Comparison of ENCODE assay signal across 12 mouse cellular contexts in genomic region chr3:59260745-59261144, GRCm38 (mm10). TPM values are rescaled to one million over a fixed set of nuclear protein-coding genes. Genes with fewer than 3 reads are reported as not detected.
A peak's percentile ranks its signal among the peaks of the same experiment; 100 is the strongest.
DNase-seq lines count a peak whose midpoint lies in the region; ATAC-seq and TF ChIP-seq lines count a peak whose summit lies in the region.
"Had no signal": no experiment of that assay in that cellular context is flagged by ENCODE, and none has a peak within 500 bp of the region (broad histone marks: within the 10 kb centered on the region; RNA-seq: fewer than 3 reads in every experiment).

No protein-coding gene starts in this region.

- no peak for TF ChIP-seq POLR2A in spleen, adult 2 months (IDR thresholded peaks at IDR 0.05; ENCODE audit: low read depth, low read length)

- peak overlapping the region; percentile 69 for H3K27ac ChIP-seq in spleen, adult 2 months (ENCODE audit: insufficient read depth, low read length)
- H3K27ac ChIP-seq in hindbrain, embryonic 14.5 days, result no peak overlapping the region
- H3K27ac ChIP-seq: limb, embryonic 12.5 days had no signal

- no peaks in the 10 kb centered on the region for H3K36me3 ChIP-seq in spleen, adult 2 months (ENCODE audit: control insufficient read depth, insufficient read depth, low read length)
- no peaks in the 10 kb centered on the region for H3K36me3 ChIP-seq in hindbrain, embryonic 14.5 days (replicated peaks; ENCODE audit: control insufficient read depth, insufficient read depth)
- H3K36me3 ChIP-seq: limb, embryonic 12.5 days had no signal

- H3K4me1 ChIP-seq in spleen, adult 2 months (ENCODE audit: control insufficient read depth, insufficient read depth, insufficient read length), result peaks cover 22% of the 10 kb centered on the region
- peaks cover 11% of the 10 kb centered on the region for H3K4me1 ChIP-seq in hindbrain, embryonic 14.5 days (replicated peaks; ENCODE audit: control insufficient read depth, insufficient read depth, low read length)

- no peak overlapping the region for H3K4me2 ChIP-seq in hindbrain, embryonic 14.5 days (replicated peaks)
- H3K4me2 ChIP-seq: limb, embryonic 12.5 days had no signal

- no peak overlapping the region for H3K4me3 ChIP-seq in spleen, adult 2 months (ENCODE audit: extremely low read depth, insufficient read depth, insufficient read length)
- no peak overlapping the region for H3K4me3 ChIP-seq in hindbrain, embryonic 14.5 days (replicated peaks; ENCODE audit: low read length)
- H3K4me3 ChIP-seq: limb, embryonic 12.5 days had no signal

- H3K9ac ChIP-seq in hindbrain, embryonic 14.5 days, result no peak overlapping the region
- H3K9ac ChIP-seq: limb, embryonic 12.5 days had no signal

- 15% methylated on average over 5 of the region's 5 CpGs for WGBS in spleen, adult 2 months
- WGBS in hindbrain, embryonic 14.5 days, result 66% methylated on average over 5 of the region's 5 CpGs

- H3K9me3 ChIP-seq in hindbrain, embryonic 14.5 days (ENCODE audit: control insufficient read depth, low read length), result no peaks in the 10 kb centered on the region
- H3K9me3 ChIP-seq: limb, embryonic 12.5 days had no signal

- TF ChIP-seq CTCF in spleen, adult 2 months (IDR thresholded peaks at IDR 0.05; ENCODE audit: extremely low read depth, insufficient read depth, insufficient read length, insufficient replicate concordance), result no peak

- peak; percentile 44 for ATAC-seq in frontal cortex, adult (ENCODE audit: low TSS enrichment)
- peak; percentile 90 for ATAC-seq in megakaryocyte progenitor cell, adult 5-6 weeks (replicated peaks; ENCODE audit: poor library complexity)
- ATAC-seq in hindbrain, embryonic 14.5 days (ENCODE audit: low FRiP score), result no peak

- H3K27me3 ChIP-seq in spleen, adult 2 months (ENCODE audit: control insufficient read depth, insufficient read depth, low read length), result no peaks in the 10 kb centered on the region
- H3K27me3 ChIP-seq in hindbrain, embryonic 14.5 days (ENCODE audit: control insufficient read depth, insufficient read depth, low read length), result no peaks in the 10 kb centered on the region
- H3K27me3 ChIP-seq: limb, embryonic 12.5 days had no signal

- DNase-seq in frontal cortex, adult 2 months (ENCODE audit: extremely low spot score in 1 of 2, low spot score in 1 of 2), result no peak
- DNase-seq in spleen, adult 2 months (ENCODE audit: low read depth in 1 of 2, low spot score in 2 of 2), result peak; percentile 41 to 70
- no peak for DNase-seq in spleen, postnatal 14 days (ENCODE audit: low spot score in 2 of 2)
- DNase-seq in thymus, postnatal 4 days, result peak; percentile 52
- DNase-seq in kidney, adult 18-20 months, result no peak
- no peak for DNase-seq in hindbrain, embryonic 14.5 days (ENCODE audit: low spot score)
- DNase-seq: gastrocnemius, postnatal 36 days; kidney, adult 8-10 months had no signal

RNA-seq across cellular contexts. Expression of gene P2ry12, which starts 1.9 kb away (rescaled TPM):
- polyA plus RNA-seq in frontal cortex, adult 2 months (2012; rRNA removed), result 57.4 and 91.1 TPM in 2 replicates
- polyA plus RNA-seq in spleen, adult 2 months (2012; rRNA removed), result 12.3 and 18.6 TPM in 2 replicates
- total RNA-seq in megakaryocyte progenitor cell, adult 5-6 weeks (2015), result 0.32 TPM in 1 of 2 replicates, not detected in the other
- 0.17 TPM in 1 of 2 replicates, not detected in the other for total RNA-seq in megakaryocyte progenitor cell, adult 5-6 weeks (2017)
- polyA plus RNA-seq in hindbrain, embryonic 14.5 days (2014; fragmentation: Nextera tagmentation; extraction: Ambion mirVana), result 10.0 and 10.1 TPM in 2 replicates
- polyA plus RNA-seq: C2C12 had no signal

RNA-seq across cellular contexts. Expression of gene P2ry13, which starts 50.1 kb away (rescaled TPM):
- 10.6 and 18.0 TPM in 2 replicates for polyA plus RNA-seq in frontal cortex, adult 2 months (2012; rRNA removed)
- polyA plus RNA-seq in spleen, adult 2 months (2012; rRNA removed), result 14.6 and 16.8 TPM in 2 replicates
- total RNA-seq in megakaryocyte progenitor cell, adult 5-6 weeks (2015), result 0.95 and 1.6 TPM in 2 replicates
- total RNA-seq in megakaryocyte progenitor cell, adult 5-6 weeks (2017), result 0.78 and 0.83 TPM in 2 replicates
- 1.7 and 2.4 TPM in 2 replicates for polyA plus RNA-seq in hindbrain, embryonic 14.5 days (2014; fragmentation: Nextera tagmentation; extraction: Ambion mirVana)
- polyA plus RNA-seq: C2C12 had no signal

Comparison
In these comparisons a context has a peak if more than half of its experiments do, and no peak if none do; other contexts are left out.
1. DNase-seq: peak in spleen, adult 2 months (2 of 2) and thymus, postnatal 4 days (single experiment); none in frontal cortex, adult 2 months (0 of 2), spleen, postnatal 14 days (0 of 2), kidney, adult 18-20 months (single experiment) and hindbrain, embryonic 14.5 days (single experiment).